Mouse (Mus musculus): ENCODE results near the gene Tarsl2.

Tarsl2 gene

GRCm38 (mm10) chr7:65737286-65738040, 92.8 kb downstream of the Tarsl2 start:
- no peak for DNase-seq (ENCODE audit: low spot score in 2 of 2)
